14 mouse cellular contexts compared by ENCODE assay signal in the genomic region with DNA sequence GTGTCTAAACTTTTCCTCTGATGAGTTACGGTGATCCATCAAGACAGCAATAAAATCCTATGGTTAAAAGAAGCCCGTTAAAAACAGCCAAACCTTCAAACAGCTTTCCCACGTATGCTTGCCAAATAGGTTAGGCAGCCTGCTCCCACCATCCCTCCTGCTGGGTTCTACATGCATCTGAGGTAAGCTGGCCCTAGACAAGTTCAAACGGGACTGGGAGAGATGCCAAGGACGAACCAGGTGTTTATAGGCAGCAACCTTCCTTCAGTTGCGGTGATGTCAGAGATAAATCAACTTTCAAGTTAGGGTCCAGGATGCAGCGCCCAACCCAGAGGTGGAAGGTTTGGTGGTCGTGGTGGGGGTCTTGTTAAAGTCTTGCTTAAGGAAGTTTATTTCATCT.
"Had no signal": no experiment of that assay in that cellular context is flagged by ENCODE, and none has a peak within 500 bp of the region (broad histone marks: within the 10 kb centered on the region; RNA-seq: fewer than 3 reads in every experiment).

No protein-coding gene starts in this region.

- H3K4me2 ChIP-seq: liver, embryonic 13.5 days; lung, embryonic 15.5 days; midbrain, embryonic 12.5 days; stomach, embryonic 15.5 days had no signal

- H3K27me3 ChIP-seq: liver, embryonic 13.5 days; lung, embryonic 15.5 days; megakaryocyte, embryonic 14.5 days; midbrain, embryonic 12.5 days; stomach, embryonic 15.5 days had no signal

- H3K36me3 ChIP-seq: liver, embryonic 13.5 days; midbrain, embryonic 12.5 days; stomach, embryonic 15.5 days had no signal

- H3K27ac ChIP-seq: liver, embryonic 13.5 days; lung, embryonic 15.5 days; macrophage; midbrain, embryonic 12.5 days; stomach, embryonic 15.5 days had no signal

- H3K4me1 ChIP-seq: liver, embryonic 13.5 days; lung, embryonic 15.5 days; midbrain, embryonic 12.5 days; stomach, embryonic 15.5 days had no signal

- H3K9ac ChIP-seq: liver, embryonic 13.5 days; liver, postnatal 0 days; lung, embryonic 15.5 days; midbrain, embryonic 12.5 days; stomach, embryonic 15.5 days had no signal

- H3K9me3 ChIP-seq: liver, embryonic 13.5 days; lung, embryonic 15.5 days; midbrain, embryonic 12.5 days; stomach, embryonic 15.5 days had no signal

- DNase-seq: kidney, adult 8-10 months; kidney, postnatal 25 days; liver; liver, embryonic 13.5 days; liver, postnatal 0 days; lung, postnatal 14 days; right cerebral cortex, postnatal 4 days; spleen, adult 18-20 months; thymus, postnatal 4 days had no signal

- H3K4me3 ChIP-seq: liver, embryonic 13.5 days; lung, embryonic 15.5 days; megakaryocyte, embryonic 14.5 days; midbrain, embryonic 12.5 days; stomach, embryonic 15.5 days had no signal

- ATAC-seq: liver, postnatal 0 days had no signal
